Mouse (Mus musculus): ENCODE results near the gene Rtn4rl1.

DNA sequence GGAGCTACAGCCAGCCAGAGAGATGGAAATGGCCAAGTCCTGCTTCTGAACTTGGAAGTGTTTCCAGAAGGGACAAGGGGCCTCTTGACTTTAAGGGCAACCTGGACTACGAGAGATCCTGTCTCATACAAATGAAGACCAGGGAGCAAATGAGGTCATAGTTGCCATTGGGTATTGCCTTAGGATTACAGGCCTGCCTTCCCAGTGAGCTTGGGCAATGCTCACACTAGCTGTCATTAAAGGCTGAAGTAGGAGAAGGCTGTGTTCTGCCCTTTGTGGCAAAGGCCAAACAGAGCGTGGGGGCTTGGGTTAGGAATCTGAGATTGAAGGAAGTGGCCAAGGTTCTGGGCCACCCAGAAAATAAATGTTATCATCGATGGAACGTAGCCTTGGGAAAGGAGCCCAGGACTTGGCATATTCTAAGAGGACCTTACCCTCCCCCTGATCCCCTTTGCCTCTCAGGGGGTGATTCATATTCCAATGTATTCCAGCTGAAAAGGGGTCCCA is 57.5 kb downstream of the Rtn4rl1 start:
- TF ChIP-seq CTCF (IDR thresholded peaks at IDR 0.05; ENCODE audit: extremely low read depth, insufficient read length, insufficient replicate concordance, low read depth, low read length) (no peak), POLR2A (IDR thresholded peaks at IDR 0.05; ENCODE audit: low read depth, low read length) (no peak)

Measured in small intestine, adult 2 months (tissue).